Mouse (Mus musculus) olfactory bulb, adult 2 months (tissue): ENCODE results near the gene Gm47283. TPM values are rescaled to one million over a fixed set of nuclear protein-coding genes. Genes with fewer than 3 reads are reported as not detected.
"Not testable (repeated sequence)": the region's sequence is repeated elsewhere in the genome, so short reads cannot be mapped to it uniquely, and the experiment has no call there.

ENCODE experiments used
- H3K27ac ChIP-seq: fragments of 200-500 bp; 2 replicates; pipeline ENCODE4 v1.5.1; 2012; ENCODE audit warnings: low read depth, low read length; ENCODE audit not compliant: insufficient read depth
- H3K4me1 ChIP-seq: fragments of 200-500 bp; 2 replicates; pipeline ENCODE4 v1.6.1; 2012; ENCODE audit warnings: low read length; ENCODE audit not compliant: control insufficient read depth, insufficient read depth
- H3K4me3 ChIP-seq: fragments of 200-500 bp; 2 replicates; pipeline ENCODE4 v1.5.1; 2012; ENCODE audit warnings: mild to moderate bottlenecking, low read depth, low read length, moderate library complexity; ENCODE audit not compliant: insufficient read depth
- CTCF ChIP-seq: fragments of 200-500 bp; IDR thresholded peaks from 2 replicates; pipeline ENCODE4 v1.5.1; 2012; ENCODE audit warnings: low read depth, mild to moderate bottlenecking, low read length, moderate library complexity; ENCODE audit not compliant: insufficient read depth
- POLR2A ChIP-seq: fragments of 200-500 bp; IDR thresholded peaks from 2 replicates; pipeline ENCODE4 v1.6.1; 2012; ENCODE audit warnings: mild to moderate bottlenecking, low read depth, low read length, moderate library complexity; ENCODE audit not compliant: insufficient read depth
- WGBS: fragments of 180-500 bp; shearing (Covaris S2); methylation state at CpG from one replicate; pipeline ENCODE4 v1.1.7; 2018; 5-methylcytosine and 5-hydroxymethylcytosine counted together
- polyA plus RNA-seq: library from polyadenylated mRNA; stranded (reverse); fragments of >200 nt; gene quantifications from 2 replicates; pipeline ENCODE4 v1.2.4, GENCODE M21; 2012; ENCODE audit warnings: low replicate concordance; ENCODE audit not compliant: missing spikeins, insufficient read depth, insufficient read length

Gene Gm47283
- polyA plus RNA-seq, 1 experiment: not detected

DNA sequence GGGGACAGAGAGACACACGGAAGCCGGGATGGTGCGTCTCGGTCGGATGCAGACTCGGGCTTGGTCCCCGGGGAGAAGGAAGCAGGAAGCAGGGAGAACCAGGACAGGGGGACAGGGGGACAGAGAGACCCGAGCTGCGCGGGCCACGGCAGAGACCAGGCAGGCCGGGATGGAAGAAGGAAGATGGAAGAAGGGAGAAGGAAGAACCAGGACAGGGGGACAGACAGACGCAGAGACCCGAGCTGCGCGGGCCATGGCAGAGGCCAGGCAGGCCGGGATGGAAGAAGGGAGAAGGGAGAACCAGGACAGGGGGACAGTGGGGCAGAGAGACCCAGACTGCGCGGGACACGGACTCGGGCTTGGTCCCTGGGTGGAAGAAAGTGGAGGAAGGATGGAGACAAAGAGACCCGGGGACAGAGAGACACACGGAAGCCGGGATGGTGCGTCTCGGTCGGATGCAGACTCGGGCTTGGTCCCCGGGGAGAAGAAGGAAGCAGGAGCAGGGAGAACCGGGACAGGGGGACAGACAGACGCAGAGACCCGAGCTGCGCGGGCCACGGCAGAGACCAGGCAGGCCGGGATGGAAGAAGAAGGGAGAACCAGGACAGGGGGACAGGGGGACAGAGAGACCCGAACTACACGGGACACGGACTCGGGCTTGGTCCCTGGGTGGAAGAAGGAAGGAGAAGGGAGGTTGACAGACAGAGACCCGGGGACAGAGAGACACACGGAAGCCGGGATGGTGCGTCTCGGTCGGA, 41.3 kb upstream of the Gm47283 start:
- WGBS: 81% methylated on average over 43 of the region's 46 CpGs
- H3K4me3 ChIP-seq: not testable (repeated sequence)

GRCm38 (mm10) chrY:90743811-90744220, 40.7 kb upstream of the Gm47283 start:
- Histone ChIP-seq H3K4me3 (peak overlapping the region; percentile 45), H3K27ac (no peak overlapping the region), H3K4me1 (no peaks in the 10 kb centered on the region)
- TF ChIP-seq POLR2A (no peak), CTCF (no peak)
- WGBS: 42% methylated on average over 8 of the region's 21 CpGs

More for the DNA sequence above, 41.3 kb upstream of the Gm47283 start:
- not testable (repeated sequence) for H3K4me1 ChIP-seq, H3K27ac ChIP-seq

- not testable (repeated sequence) for H3K27ac ChIP-seq, H3K4me1 ChIP-seq
- WGBS: 65% methylated on average over 51 of the region's 51 CpGs
- peak overlapping the region; percentile 45 for H3K4me3 ChIP-seq
Measured at GRCm38 (mm10) chrY:90744381-90744981, 40.1 kb upstream of the Gm47283 start.

- H3K4me3 ChIP-seq, H3K4me1 ChIP-seq, H3K27ac ChIP-seq: not testable (repeated sequence)
- 96% methylated on average over 5 of the region's 5 CpGs for WGBS
Measured at GRCm38 (mm10) chrY:90745256-90745655, 39.3 kb upstream of the Gm47283 start.

DNA sequence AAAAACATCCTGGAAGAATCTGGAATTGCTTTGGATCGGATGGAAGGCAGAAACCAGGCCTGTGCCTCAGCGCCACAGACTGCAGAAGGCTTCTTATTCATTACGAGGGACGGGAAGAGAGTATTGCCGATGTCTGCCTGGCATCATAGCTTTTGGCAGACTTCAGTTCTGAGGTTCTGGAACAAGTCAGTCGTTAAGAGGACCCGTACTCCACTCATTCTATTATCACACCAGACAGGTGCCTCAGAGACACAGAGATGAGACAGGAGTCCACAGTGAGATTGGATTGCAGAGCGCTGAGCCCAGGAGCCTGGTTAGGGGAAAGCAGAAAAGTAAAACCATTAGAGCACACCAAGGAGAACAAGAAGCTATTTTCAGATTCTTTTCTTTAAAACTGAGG, 29.8 kb upstream of the Gm47283 start, which contains the start of gene Gm21860:
Gene Gm21860 (minus strand): TSS at position 101 of the 400 bp plus-strand sequence.
- not testable (repeated sequence) for H3K4me3 ChIP-seq, H3K27ac ChIP-seq, H3K4me1 ChIP-seq
- no CpG with 5 or more reads among the region's 8 CpGs for WGBS

DNA sequence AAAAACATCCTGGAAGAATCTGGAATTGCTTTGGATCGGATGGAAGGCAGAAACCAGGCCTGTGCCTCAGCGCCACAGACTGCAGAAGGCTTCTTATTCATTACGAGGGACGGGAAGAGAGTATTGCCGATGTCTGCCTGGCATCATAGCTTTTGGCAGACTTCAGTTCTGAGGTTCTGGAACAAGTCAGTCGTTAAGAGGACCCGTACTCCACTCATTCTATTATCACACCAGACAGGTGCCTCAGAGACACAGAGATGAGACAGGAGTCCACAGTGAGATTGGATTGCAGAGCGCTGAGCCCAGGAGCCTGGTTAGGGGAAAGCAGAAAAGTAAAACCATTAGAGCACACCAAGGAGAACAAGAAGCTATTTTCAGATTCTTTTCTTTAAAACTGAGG, 54.5 kb downstream of the Gm47283 start, which contains the start of gene Gm21748:
Gene Gm21748 (minus strand): TSS at position 101 of the 400 bp plus-strand sequence.
- not testable (repeated sequence) for H3K27ac ChIP-seq, H3K4me3 ChIP-seq, H3K4me1 ChIP-seq
- no CpG with 5 or more reads among the region's 8 CpGs for WGBS

Other genes starting within 250 kb of the Gm47283 start
- gene Gm21860, start 29.9 kb upstream of the Gm47283 start, polyA plus RNA-seq: not detected in 2 replicates
- not detected in 2 replicates for gene Gm21748, start 54.4 kb downstream of the Gm47283 start, polyA plus RNA-seq